Mouse (Mus musculus) midbrain, postnatal 0 days (tissue): ENCODE measurements around the gene R3hcc1l. TPM values are rescaled to one million over a fixed set of nuclear protein-coding genes. Genes with fewer than 3 reads are reported as not detected.

Experiments used
- ATAC-seq: fragments of 200-750 bp; cut with Nextera tagmentation; 2 replicates; pipeline ENCODE4 v1.8.0; 2017; ENCODE audit warnings: moderate number of reproducible peaks, mild to moderate bottlenecking, moderate TSS enrichment, moderate library complexity; ENCODE audit not compliant: low FRiP score
- DNase-seq: peaks from one replicate; pipeline ENCODE4 v3.0.0-alpha.2; 2015; ENCODE audit warnings: low spot score
- H3K27ac ChIP-seq: fragments of 300-500 bp; sonication (generic); 2 replicates; pipeline ENCODE4 v1.5.1; 2014; ENCODE audit warnings: low read depth, mild to moderate bottlenecking, low read length, mixed read lengths
- H3K27me3 ChIP-seq: fragments of 300-500 bp; sonication (generic); 2 replicates; pipeline ENCODE4 v1.6.1; 2014; ENCODE audit warnings: low read length, control low read depth, mixed read lengths; ENCODE audit not compliant: insufficient read depth
- H3K36me3 ChIP-seq: fragments of 300-500 bp; sonication (generic); 2 replicates; pipeline ENCODE4 v1.6.1; 2014; ENCODE audit warnings: low read length, control low read depth, mixed read lengths; ENCODE audit not compliant: insufficient read depth
- H3K4me1 ChIP-seq: fragments of 300-500 bp; sonication (generic); 2 replicates; pipeline ENCODE4 v1.6.1; 2014; ENCODE audit warnings: mild to moderate bottlenecking, control low read depth, antibody characterized with exemption, low read length, mixed read lengths; ENCODE audit not compliant: insufficient read depth
- H3K4me2 ChIP-seq: fragments of 300-500 bp; sonication (generic); 2 replicates; pipeline ENCODE4 v1.6.1; 2014; ENCODE audit warnings: low read depth, mild to moderate bottlenecking, low read length, mixed read lengths; ENCODE audit not compliant: poor library complexity, severe bottlenecking
- H3K4me3 ChIP-seq: fragments of 300-500 bp; sonication (generic); 2 replicates; pipeline ENCODE4 v1.5.1; 2014; ENCODE audit warnings: low read depth, mild to moderate bottlenecking, low read length, moderate library complexity
- H3K9ac ChIP-seq: fragments of 300-500 bp; sonication (generic); replicated peaks from 2 replicates; pipeline ENCODE4 v1.6.1; 2014; ENCODE audit warnings: mild to moderate bottlenecking, low read length, moderate library complexity, mixed read lengths; ENCODE audit not compliant: poor library complexity, severe bottlenecking
- H3K9me3 ChIP-seq: fragments of 300-500 bp; sonication (generic); 2 replicates; pipeline ENCODE4 v1.6.1; 2016; ENCODE audit warnings: low read length, control low read depth
- CTCF ChIP-seq: IDR thresholded peaks from 2 replicates; pipeline ENCODE4 v1.5.1; 2016; ENCODE audit warnings: antibody characterized with exemption, mild to moderate bottlenecking
- WGBS: fragments of 180-500 bp; shearing (Covaris S2); extraction: QIAGEN DNeasy Blood & Tissue Kit; methylation state at CpG from one replicate; pipeline ENCODE4 v1.1.7; 2014; 5-methylcytosine and 5-hydroxymethylcytosine counted together
- polyA plus RNA-seq: library from polyadenylated mRNA; unstranded; fragments of >200 nt; fragmentation: Nextera tagmentation; extraction: Ambion mirVana; gene quantifications from 2 replicates; pipeline ENCODE4 v1.2.1, GENCODE M21; 2015
- total RNA-seq: library from RNA; depleted of rRNA; stranded (reverse); fragments of >200 nt; gene quantifications from 2 replicates; pipeline ENCODE4 v1.2.3, GENCODE M21; 2014

The R3hcc1l gene
- total and polyA plus RNA-seq, 2 experiments from 2014 or later = 7.7 to 9.9 TPM

GRCm38 (mm10) chr19:42575317-42575716 lies 56.8 kb downstream of the R3hcc1l start:
- Histone ChIP-seq H3K27me3 (no peaks in the 10 kb centered on the region), H3K4me2 (no peak overlapping the region), H3K9me3 (no peaks in the 10 kb centered on the region), H3K27ac (no peak overlapping the region), H3K4me3 (no peak overlapping the region), H3K9ac (no peak overlapping the region), H3K4me1 (peaks cover 7% of the 10 kb centered on the region; the same call in 1 of the 2 replicates), H3K36me3 (no peaks in the 10 kb centered on the region)
- ATAC-seq = no peak
- DNase-seq = no peak
- WGBS = 90% methylated on average over 2 of the region's 2 CpGs
- TF ChIP-seq CTCF = no peak

GRCm38 (mm10) chr19:42576856-42577255 lies 58.3 kb downstream of the R3hcc1l start:
- Histone ChIP-seq H3K36me3 (no peaks in the 10 kb centered on the region), H3K27ac (no peak overlapping the region), H3K9me3 (no peaks in the 10 kb centered on the region), H3K4me3 (no peak overlapping the region), H3K4me1 (no peaks in the 10 kb centered on the region), H3K9ac (no peak overlapping the region), H3K27me3 (no peaks in the 10 kb centered on the region), H3K4me2 (no peak overlapping the region)
- DNase-seq (no peak), ATAC-seq (no peak)
- no peak for TF ChIP-seq CTCF
- no CpG with 5 or more reads among the region's 1 CpGs for WGBS

- 71% methylated on average over 4 of the region's 4 CpGs for WGBS
- no peaks in the 10 kb centered on the region for H3K36me3 ChIP-seq
These were observed 60.1 kb downstream of the R3hcc1l start for GRCm38 (mm10) chr19:42578631-42579030.

DNA sequence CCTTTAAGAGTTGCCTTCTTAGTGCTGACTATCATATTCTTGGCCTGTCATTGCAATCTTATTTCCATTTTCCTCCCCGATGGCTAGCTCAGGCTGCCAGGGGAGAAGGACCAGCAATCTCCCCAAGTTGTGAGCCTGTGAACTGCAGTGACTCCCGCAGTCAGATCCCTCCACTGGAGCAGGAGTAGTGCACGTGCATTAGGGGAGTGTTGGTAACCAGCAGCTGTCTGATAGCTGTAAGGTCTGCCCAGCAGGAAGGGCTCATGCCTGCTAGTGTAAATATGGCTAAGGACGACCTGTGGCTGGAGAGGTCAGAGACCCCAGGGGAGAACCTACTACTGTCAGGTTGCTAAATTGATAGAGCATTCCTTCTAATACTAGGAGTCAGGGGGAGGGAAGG lies 62.1 kb downstream of the R3hcc1l start:
- 53% methylated on average over 4 of the region's 4 CpGs for WGBS
- no peak for DNase-seq
- ATAC-seq = no peak
- Histone ChIP-seq H3K4me1 (no peaks in the 10 kb centered on the region), H3K27ac (no peak overlapping the region), H3K27me3 (no peaks in the 10 kb centered on the region), H3K4me3 (no peak overlapping the region), H3K9me3 (no peaks in the 10 kb centered on the region), H3K4me2 (no peak overlapping the region), H3K9ac (no peak overlapping the region), H3K36me3 (no peaks in the 10 kb centered on the region)
- no peak for TF ChIP-seq CTCF

More at GRCm38 (mm10) chr19:42578631-42579030, 60.1 kb downstream of the R3hcc1l start:
- no peak overlapping the region for H3K27ac ChIP-seq
- DNase-seq = no peak
- no peak for ATAC-seq
- no peaks in the 10 kb centered on the region for H3K27me3 ChIP-seq
- H3K4me1 ChIP-seq = no peaks in the 10 kb centered on the region
- H3K9ac ChIP-seq = no peak overlapping the region
- H3K9me3 ChIP-seq = no peaks in the 10 kb centered on the region
- no peak overlapping the region for H3K4me2 ChIP-seq
- no peak for TF ChIP-seq CTCF
- no peak overlapping the region for H3K4me3 ChIP-seq

DNA sequence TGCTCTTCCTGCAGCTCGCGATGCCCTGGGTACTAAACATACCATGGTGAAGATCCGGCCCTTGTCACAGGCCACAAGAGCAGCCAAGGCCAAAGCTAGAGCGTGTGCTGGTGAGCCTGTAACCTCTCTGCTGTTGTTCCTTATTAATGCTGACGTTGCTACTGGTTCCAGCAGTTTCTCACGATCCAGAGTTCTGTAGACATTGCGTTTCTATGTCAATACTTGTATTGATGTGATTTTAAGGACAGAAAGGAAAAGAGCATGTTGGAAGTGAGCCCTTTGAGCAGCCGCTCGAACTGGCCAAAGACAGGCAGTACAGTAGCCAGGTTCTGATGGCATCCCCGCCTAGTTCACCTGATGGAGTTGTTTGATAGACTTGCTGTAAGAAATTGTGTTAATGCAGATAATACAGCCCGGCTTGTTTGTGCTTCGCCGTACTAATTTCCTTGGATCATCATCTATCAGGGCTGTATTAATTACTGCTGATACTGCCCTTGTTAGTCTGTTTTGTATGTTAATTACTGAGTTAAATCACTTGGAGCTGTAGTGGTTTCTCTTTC lies 64.3 kb downstream of the R3hcc1l start:
- no peak for TF ChIP-seq CTCF
- H3K4me3 ChIP-seq = no peak overlapping the region
- no peaks in the 10 kb centered on the region for H3K9me3 ChIP-seq
- ATAC-seq (no peak), DNase-seq (no peak)
- 90% methylated on average over 13 of the region's 13 CpGs for WGBS
- no peak overlapping the region for H3K27ac ChIP-seq
- H3K4me2 ChIP-seq = no peak overlapping the region
- no peaks in the 10 kb centered on the region for H3K4me1 ChIP-seq
- H3K9ac ChIP-seq = no peak overlapping the region
- no peaks in the 10 kb centered on the region for H3K36me3 ChIP-seq
- H3K27me3 ChIP-seq = no peaks in the 10 kb centered on the region

DNA sequence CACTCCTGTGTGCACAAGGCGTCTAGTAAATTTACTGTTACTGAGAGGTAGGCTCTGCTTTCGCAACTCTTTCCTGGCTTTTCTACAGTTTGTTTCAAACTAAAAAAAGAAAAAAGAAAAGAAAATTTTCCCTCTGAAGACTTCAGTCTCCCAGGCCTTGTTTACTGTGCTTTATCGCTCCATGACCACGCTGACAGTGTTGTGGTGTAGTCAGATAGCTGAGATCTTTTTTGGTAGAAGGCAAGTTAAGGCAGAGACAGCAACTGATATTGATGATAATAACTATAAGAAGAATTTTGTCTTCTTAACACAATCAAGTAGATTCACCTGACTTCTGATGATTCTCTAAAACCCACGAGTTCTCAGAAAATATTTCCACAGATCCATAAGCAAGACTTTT lies 65.1 kb downstream of the R3hcc1l start:
- Histone ChIP-seq H3K4me2 (no peak overlapping the region), H3K9me3 (no peaks in the 10 kb centered on the region), H3K27ac (no peak overlapping the region), H3K36me3 (no peaks in the 10 kb centered on the region), H3K4me1 (no peaks in the 10 kb centered on the region), H3K9ac (no peak overlapping the region), H3K4me3 (no peak overlapping the region), H3K27me3 (no peaks in the 10 kb centered on the region)
- no peak for ATAC-seq
- no peak for TF ChIP-seq CTCF
- no peak for DNase-seq
- WGBS = 95% methylated on average over 5 of the region's 5 CpGs
